Mouse (Mus musculus) limb, embryonic 11.5 days (tissue): Measurements from ENCODE around the gene Map3k14. TPM values are rescaled to one million over a fixed set of nuclear protein-coding genes. Genes with fewer than 3 reads are reported as not detected.

ENCODE experiments used
- ATAC-seq: fragments of 200-750 bp; cut with Nextera tagmentation; 2 replicates; pipeline ENCODE4 v1.8.0; 2017; ENCODE audit warnings: low read depth; ENCODE audit not compliant: insufficient number of reproducible peaks, low FRiP score, low TSS enrichment
- DNase-seq: peaks from one replicate; pipeline ENCODE4 v3.0.0-alpha.2; 2015; ENCODE audit warnings: low spot score
- H3K27ac ChIP-seq: fragments of 300-500 bp; sonication (generic); replicated peaks from 2 replicates; pipeline ENCODE4 v1.5.1; 2014; ENCODE audit warnings: low read depth, mild to moderate bottlenecking, low read length
- H3K27me3 ChIP-seq: fragments of 300-500 bp; sonication (generic); 2 replicates; pipeline ENCODE4 v1.6.1; 2014; ENCODE audit warnings: mild to moderate bottlenecking, low read length, mixed read lengths; ENCODE audit not compliant: control insufficient read depth, insufficient read depth
- H3K36me3 ChIP-seq: fragments of 300-500 bp; sonication (generic); 2 replicates; pipeline ENCODE4 v1.6.1; 2014; ENCODE audit warnings: mild to moderate bottlenecking, low read length, moderate library complexity, mixed read lengths; ENCODE audit not compliant: control insufficient read depth, insufficient read depth
- H3K4me1 ChIP-seq: fragments of 300-500 bp; sonication (generic); 2 replicates; pipeline ENCODE4 v1.6.1; 2014; ENCODE audit warnings: low read length, mixed read lengths; ENCODE audit not compliant: control insufficient read depth, insufficient read depth
- H3K4me2 ChIP-seq: fragments of 300-500 bp; sonication (generic); 2 replicates; pipeline ENCODE4 v1.6.1; 2014; ENCODE audit warnings: low read depth, mild to moderate bottlenecking, moderate library complexity; ENCODE audit not compliant: severe bottlenecking
- H3K4me3 ChIP-seq: fragments of 300-500 bp; sonication (generic); 2 replicates; pipeline ENCODE4 v1.5.1; 2014; ENCODE audit warnings: low read depth, low read length
- H3K9ac ChIP-seq: fragments of 300-500 bp; sonication (generic); 2 replicates; pipeline ENCODE4 v1.6.1; 2014; ENCODE audit warnings: mild to moderate bottlenecking, low read length
- H3K9me3 ChIP-seq: fragments of 300-500 bp; sonication (generic); 2 replicates; pipeline ENCODE4 v1.6.1; 2016; ENCODE audit warnings: low read length; ENCODE audit not compliant: control insufficient read depth
- WGBS: fragments of 180-500 bp; shearing (Covaris S2); extraction: QIAGEN DNeasy Blood & Tissue Kit; methylation state at CpG from one replicate; pipeline ENCODE4 v1.1.7; 2014; 5-methylcytosine and 5-hydroxymethylcytosine counted together
- polyA plus RNA-seq: library from polyadenylated mRNA; unstranded; fragments of >200 nt; fragmentation: Nextera tagmentation; extraction: Ambion mirVana; gene quantifications from 2 replicates; pipeline ENCODE4 v1.2.1, GENCODE M21; 2014

The Map3k14 gene
- polyA plus RNA-seq, 1 experiment from 2014 or later: 2.3 TPM

GRCm38 (mm10) chr11:103236431-103236830, 30.8 kb downstream of the Map3k14 start:
- Histone ChIP-seq H3K4me3 (no peak overlapping the region), H3K4me2 (no peak overlapping the region), H3K36me3 (peaks cover 3% of the 10 kb centered on the region; the same call in 1 of the 2 replicates), H3K9me3 (no peaks in the 10 kb centered on the region), H3K4me1 (peaks cover 4% of the 10 kb centered on the region; the same call in 1 of the 2 replicates), H3K27me3 (no peaks in the 10 kb centered on the region), H3K9ac (no peak overlapping the region), H3K27ac (no peak overlapping the region)
- no peak for ATAC-seq
- no peak for DNase-seq
- 86% methylated on average over 6 of the region's 6 CpGs for WGBS

GRCm38 (mm10) chr11:103235702-103236101, 31.6 kb downstream of the Map3k14 start:
- Histone ChIP-seq H3K4me1 (peaks cover 4% of the 10 kb centered on the region; the same call in 1 of the 2 replicates), H3K9me3 (no peaks in the 10 kb centered on the region), H3K4me2 (no peak overlapping the region), H3K36me3 (peaks cover 3% of the 10 kb centered on the region; the same call in 1 of the 2 replicates), H3K27me3 (no peaks in the 10 kb centered on the region), H3K9ac (no peak overlapping the region), H3K4me3 (no peak overlapping the region), H3K27ac (no peak overlapping the region)
- WGBS: 65% methylated on average over 11 of the region's 11 CpGs
- DNase-seq (no peak), ATAC-seq (no peak)

DNA sequence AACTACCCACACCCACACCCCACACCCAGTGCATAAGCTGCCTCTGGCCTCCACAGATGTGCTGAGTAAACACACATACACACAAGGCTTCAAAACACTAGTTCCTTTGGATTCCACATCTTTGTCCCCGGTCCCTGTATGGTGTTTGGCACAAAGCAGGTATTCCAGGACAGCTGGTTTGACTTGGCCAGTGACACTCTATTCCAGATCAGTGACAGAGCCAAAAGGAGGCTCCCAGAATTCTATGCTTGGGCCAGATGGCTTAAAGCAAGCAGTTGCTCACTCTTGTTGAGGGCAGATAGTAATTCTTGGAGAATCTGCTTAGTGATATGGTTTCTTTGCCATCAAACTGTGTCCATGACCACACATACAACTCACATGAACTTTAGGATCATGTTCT, 32.8 kb downstream of the Map3k14 start:
- Histone ChIP-seq H3K9me3 (no peaks in the 10 kb centered on the region), H3K4me3 (no peak overlapping the region)
- no peak for ATAC-seq

DNA sequence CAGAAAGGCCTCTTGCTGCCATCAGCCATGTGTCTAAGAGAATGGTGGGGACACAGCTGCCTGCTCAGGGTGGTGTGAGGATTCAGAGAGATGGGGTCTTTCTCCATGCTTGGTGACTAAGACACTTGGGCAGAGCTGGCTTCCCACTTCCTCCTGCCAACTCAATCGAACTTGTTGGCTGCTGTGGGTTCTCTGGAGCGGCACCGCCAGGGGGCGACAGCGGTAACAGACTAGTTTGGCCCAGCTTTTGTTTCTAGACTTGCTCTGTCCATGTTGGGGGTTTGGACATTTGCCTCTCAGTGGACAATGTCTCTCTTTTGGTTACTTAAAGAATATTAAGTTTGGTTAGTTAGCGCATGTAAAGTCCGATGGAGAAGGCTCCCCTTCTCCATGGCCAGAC, 34.3 kb downstream of the Map3k14 start:
- Histone ChIP-seq H3K9me3 (no peaks in the 10 kb centered on the region), H3K4me2 (no peak overlapping the region), H3K9ac (no peak overlapping the region; the same call in 1 of the 2 replicates), H3K4me1 (peaks cover 4% of the 10 kb centered on the region; the same call in 1 of the 2 replicates), H3K27me3 (no peaks in the 10 kb centered on the region), H3K36me3 (peaks cover 2% of the 10 kb centered on the region; the same call in 1 of the 2 replicates), H3K27ac (no peak overlapping the region), H3K4me3 (no peak overlapping the region)
- WGBS: 32% methylated on average over 7 of the region's 7 CpGs
- no peak for ATAC-seq
- DNase-seq: peak; percentile 83

More for the DNA sequence above, 32.8 kb downstream of the Map3k14 start:
- Histone ChIP-seq H3K27ac (no peak overlapping the region), H3K36me3 (peaks cover 4% of the 10 kb centered on the region; the same call in 1 of the 2 replicates), H3K4me1 (peaks cover 4% of the 10 kb centered on the region; the same call in 1 of the 2 replicates), H3K9ac (no peak overlapping the region), H3K27me3 (no peaks in the 10 kb centered on the region), H3K4me2 (no peak overlapping the region)
- whole genome bisulfite sequencing: 89% methylated on average over 1 of the region's 1 CpGs
- no peak for DNase-seq

- H3K27ac ChIP-seq: no peak overlapping the region
- H3K9me3 ChIP-seq: no peaks in the 10 kb centered on the region
- no peak overlapping the region for H3K4me2 ChIP-seq
- H3K27me3 ChIP-seq: no peaks in the 10 kb centered on the region
- no peak for DNase-seq
- no peak overlapping the region for H3K9ac ChIP-seq
- H3K4me3 ChIP-seq: no peak overlapping the region
- H3K36me3 ChIP-seq: peaks cover 2% of the 10 kb centered on the region; the same call in 1 of the 2 replicates
- no peak for ATAC-seq
- H3K4me1 ChIP-seq: peaks cover 4% of the 10 kb centered on the region; the same call in 1 of the 2 replicates
- 91% methylated on average over 7 of the region's 7 CpGs for WGBS
Measured at GRCm38 (mm10) chr11:103231367-103231766, 35.9 kb downstream of the Map3k14 start.

DNA sequence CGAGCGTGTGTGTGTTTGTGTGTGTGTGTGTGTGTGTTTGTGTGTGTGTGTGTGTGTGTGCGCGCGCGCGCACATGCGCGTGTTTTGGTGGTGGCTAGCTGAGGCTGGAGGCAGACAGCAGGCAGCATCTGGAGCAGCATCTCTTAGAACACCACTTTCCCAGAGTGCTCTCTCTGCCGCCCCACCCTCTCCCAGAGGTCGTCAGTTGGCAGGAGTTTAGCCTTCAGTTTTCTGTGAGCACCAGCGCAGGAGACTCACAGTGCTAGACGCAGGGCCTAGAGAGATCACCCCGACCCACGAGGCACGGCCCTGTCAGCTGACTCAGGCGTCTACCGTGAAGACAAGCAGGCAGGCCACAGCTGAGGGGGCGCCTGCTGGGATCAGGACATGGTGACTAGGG, 36.6 kb downstream of the Map3k14 start:
- H3K4me1 ChIP-seq: peaks cover 4% of the 10 kb centered on the region; the same call in 1 of the 2 replicates
- no peak overlapping the region for H3K4me3 ChIP-seq
- no peaks in the 10 kb centered on the region for H3K9me3 ChIP-seq
- ATAC-seq (no peak), DNase-seq (no peak)
- 89% methylated on average over 19 of the region's 19 CpGs for WGBS
- no peaks in the 10 kb centered on the region for H3K27me3 ChIP-seq
- no peak overlapping the region for H3K27ac ChIP-seq
- H3K36me3 ChIP-seq: peaks cover 2% of the 10 kb centered on the region; the same call in 1 of the 2 replicates
- no peak overlapping the region for H3K9ac ChIP-seq
- H3K4me2 ChIP-seq: no peak overlapping the region

DNA sequence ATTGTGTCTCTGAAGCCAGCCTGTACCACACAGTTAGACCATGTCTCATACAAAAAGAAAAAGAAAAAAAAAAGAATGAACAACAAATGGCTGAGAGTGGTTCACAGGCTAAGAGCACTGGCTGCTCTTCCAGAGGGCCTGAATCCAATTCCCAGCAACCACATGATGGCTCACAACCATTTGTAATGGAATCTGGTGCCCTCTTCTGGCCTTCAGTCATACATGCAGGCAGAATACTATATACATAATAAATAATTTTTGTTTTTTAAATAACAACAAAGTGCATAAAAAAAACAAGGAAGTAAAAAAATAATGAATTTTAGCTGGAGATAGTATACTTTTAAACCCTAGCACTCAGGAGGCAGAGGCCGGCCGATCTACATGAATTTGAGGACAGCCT, 37.7 kb downstream of the Map3k14 start:
- Histone ChIP-seq H3K9me3 (no peaks in the 10 kb centered on the region), H3K9ac (no peak overlapping the region), H3K4me2 (no peak overlapping the region), H3K27ac (no peak overlapping the region), H3K36me3 (peaks cover 2% of the 10 kb centered on the region; the same call in 1 of the 2 replicates), H3K27me3 (no peaks in the 10 kb centered on the region), H3K4me1 (peaks cover 7% of the 10 kb centered on the region; the same call in 1 of the 2 replicates), H3K4me3 (no peak overlapping the region)
- no peak for ATAC-seq
- DNase-seq: no peak
- 94% methylated on average over 2 of the region's 2 CpGs for WGBS

DNA sequence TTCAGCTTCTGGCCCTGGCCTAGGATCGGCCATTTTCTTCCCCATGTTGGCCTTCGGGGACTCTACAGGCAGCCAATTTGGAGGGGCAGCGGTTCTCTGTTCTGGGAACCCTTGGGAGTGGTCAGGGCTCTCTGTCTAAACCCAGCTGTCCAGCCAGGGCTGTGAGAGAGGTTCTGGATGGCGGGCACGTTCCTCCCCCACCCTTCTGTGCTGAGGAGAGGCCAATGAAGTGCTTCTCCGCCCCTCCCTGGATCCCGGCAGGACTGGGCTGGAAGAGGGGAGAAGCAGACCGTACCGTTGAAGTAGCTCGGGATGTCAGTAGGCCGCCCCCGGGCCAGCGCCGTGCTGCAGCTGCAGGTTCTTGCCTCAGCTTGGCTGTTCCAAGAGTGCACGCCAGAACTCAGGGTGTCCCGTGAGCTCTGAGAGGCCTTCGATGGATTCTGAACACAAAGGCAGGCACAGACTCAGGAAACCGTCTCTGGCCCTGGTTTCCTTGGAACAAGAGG, 43.3 kb downstream of the Map3k14 start:
- Histone ChIP-seq H3K36me3 (no peaks in the 10 kb centered on the region; the same call in 1 of the 2 replicates), H3K27ac (no peak overlapping the region), H3K4me2 (no peak overlapping the region), H3K4me3 (no peak overlapping the region), H3K4me1 (0 out of 2 replicates have a peak, but pooled peaks cover 3% of the 10 kb centered on the region), H3K27me3 (no peaks in the 10 kb centered on the region), H3K9me3 (no peaks in the 10 kb centered on the region), H3K9ac (no peak overlapping the region)
- no peak for DNase-seq
- 64% methylated on average over 18 of the region's 18 CpGs for WGBS
- no peak for ATAC-seq
